Mouse (Mus musculus) heart, adult 2 months (tissue): ENCODE measurements around the gene 5730596B20Rik.

Experiments used
- CTCF ChIP-seq: fragments of 200-600 bp; IDR thresholded peaks from 2 replicates; pipeline ENCODE4 v1.8.1; 2022; ENCODE audit warnings: antibody characterized with exemption, mild to moderate bottlenecking, moderate library complexity
- POLR2A ChIP-seq: fragments of 200-500 bp; IDR thresholded peaks from 2 replicates; pipeline ENCODE4 v1.6.1; 2011; ENCODE audit warnings: mild to moderate bottlenecking, low read depth, low read length, control low read depth; ENCODE audit not compliant: insufficient read depth

DNA sequence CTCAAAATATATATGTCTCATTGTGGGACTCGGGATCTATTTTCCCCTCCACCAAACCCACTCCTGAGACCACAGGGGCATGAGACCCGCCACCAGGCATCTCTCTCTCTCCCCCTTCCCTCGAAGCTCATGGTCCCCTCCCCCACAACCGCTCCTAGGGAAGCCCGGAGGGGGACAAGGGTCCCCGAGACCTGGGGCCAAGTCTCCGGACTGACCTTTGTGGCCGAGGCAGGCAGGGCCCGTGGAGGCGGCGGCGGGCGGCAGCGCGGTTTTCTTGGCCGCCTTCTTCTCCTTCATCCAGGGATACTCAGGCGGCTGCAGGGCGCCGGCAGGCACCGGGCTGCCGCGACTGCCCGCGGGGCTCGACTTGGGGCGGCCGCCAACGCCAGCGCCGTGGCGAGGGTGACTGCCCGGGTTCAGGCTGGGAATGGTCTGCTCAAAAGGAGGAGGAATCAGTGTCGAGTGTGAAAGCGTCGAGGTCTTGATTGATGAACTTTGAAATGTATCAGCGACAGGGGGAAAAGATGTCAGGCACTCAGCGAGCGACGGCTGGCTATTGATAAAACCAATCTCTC is 13.2 kb upstream of the 5730596B20Rik start:
- TF ChIP-seq POLR2A (no peak), CTCF (no peak)
